Mouse (Mus musculus) megakaryocyte, embryonic 14.5 days (primary cell): ENCODE data around the gene Dicer1. TPM values are rescaled to one million over a fixed set of nuclear protein-coding genes. Genes with fewer than 3 reads are reported as not detected.

Source experiments
- H3K27me3 ChIP-seq: replicated peaks from 2 replicates; pipeline ENCODE3; 2012; ENCODE audit warnings: inconsistent platforms
- H3K36me3 ChIP-seq: replicated peaks from 2 replicates; pipeline ENCODE3; 2012; ENCODE audit warnings: low read length, inconsistent platforms, mixed read lengths
- H3K4me1 ChIP-seq: 2 replicates; pipeline ENCODE4 v1.6.1; 2012; ENCODE audit warnings: inconsistent platforms
- H3K4me3 ChIP-seq: replicated peaks from 2 replicates; pipeline ENCODE3; 2012; ENCODE audit warnings: moderate library complexity, mild to moderate bottlenecking, inconsistent platforms
- H3K9me3 ChIP-seq: 2 replicates; pipeline ENCODE4 v1.6.1; 2012; ENCODE audit warnings: inconsistent platforms
- FLI1 ChIP-seq: IDR thresholded peaks from 2 replicates; pipeline ENCODE4 v1.6.1; 2012; ENCODE audit warnings: low read length, inconsistent platforms, mixed read lengths
- GATA1 ChIP-seq: IDR thresholded peaks from 3 replicates; pipeline ENCODE4 v1.6.1; 2012; ENCODE audit warnings: mixed read lengths, low read length, inconsistent platforms, borderline replicate concordance
- polyA plus RNA-seq: library from polyadenylated mRNA; stranded (reverse); fragments of >175 nt; gene quantifications from 2 replicates; pipeline ENCODE4 v1.2.3, GENCODE M21; 2012; ENCODE audit warnings: low replicate concordance; ENCODE audit not compliant: insufficient read depth

Dicer1 gene
- 3.1 and 5.8 TPM in 2 replicates for polyA plus RNA-seq

DNA sequence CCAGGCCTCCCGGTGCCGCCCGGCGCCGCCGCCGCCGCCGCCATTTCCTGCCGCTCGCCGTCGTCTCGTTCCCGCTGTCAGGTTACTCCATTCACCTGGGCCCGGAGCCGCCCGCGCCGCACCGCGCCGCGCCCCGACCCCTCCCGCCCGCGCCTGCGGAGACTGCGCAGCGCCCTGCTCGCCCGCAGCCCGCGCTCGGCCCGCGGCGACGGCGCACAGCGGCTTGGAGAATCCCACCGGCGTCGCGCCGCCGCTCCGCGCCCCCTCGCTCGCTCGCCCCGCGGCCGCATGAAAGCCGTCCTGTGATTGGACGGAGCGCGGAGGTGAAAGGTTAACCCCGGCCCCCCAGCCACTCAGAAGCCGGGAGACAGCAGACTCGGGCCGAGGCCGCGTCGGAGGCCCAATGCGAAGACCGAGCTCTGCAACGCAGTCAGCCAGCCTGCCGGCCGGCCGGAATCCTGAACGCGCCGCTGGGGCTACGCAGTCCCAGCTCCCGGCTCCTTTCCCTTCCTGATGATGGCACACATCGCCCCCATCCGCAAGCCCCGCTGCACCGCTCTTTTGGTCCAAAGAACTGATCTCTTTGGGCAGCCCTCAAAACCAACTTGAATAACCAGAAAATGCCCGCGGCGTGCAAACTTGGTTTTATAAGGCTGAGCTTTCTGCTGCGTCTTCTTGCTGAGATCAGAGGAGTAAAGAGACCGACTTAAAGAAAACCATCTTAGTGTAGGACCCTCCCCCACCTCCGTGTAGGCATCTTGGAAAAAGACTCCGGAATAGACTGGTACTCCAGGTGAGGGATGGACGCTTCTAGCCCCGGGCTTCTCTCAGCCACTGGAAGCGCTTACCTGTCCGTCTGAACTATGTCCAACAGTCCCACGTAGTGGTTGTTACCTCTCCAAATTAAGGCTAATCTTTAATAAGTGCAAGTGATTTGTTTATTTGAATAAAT, at the start of gene Dicer1:
Gene Dicer1 (minus strand): TSS at position 139 of the 952 bp plus-strand sequence.
- Histone ChIP-seq H3K9me3 (no peaks in the 10 kb centered on the region), H3K4me1 (peaks cover 67% of the 10 kb centered on the region), H3K36me3 (peaks cover 18% of the 10 kb centered on the region), H3K27me3 (no peaks in the 10 kb centered on the region), H3K4me3 (peak within 1 kb of the TSS; percentile 95)
- no peak for TF ChIP-seq FLI1
- no peak for TF ChIP-seq GATA1

DNA sequence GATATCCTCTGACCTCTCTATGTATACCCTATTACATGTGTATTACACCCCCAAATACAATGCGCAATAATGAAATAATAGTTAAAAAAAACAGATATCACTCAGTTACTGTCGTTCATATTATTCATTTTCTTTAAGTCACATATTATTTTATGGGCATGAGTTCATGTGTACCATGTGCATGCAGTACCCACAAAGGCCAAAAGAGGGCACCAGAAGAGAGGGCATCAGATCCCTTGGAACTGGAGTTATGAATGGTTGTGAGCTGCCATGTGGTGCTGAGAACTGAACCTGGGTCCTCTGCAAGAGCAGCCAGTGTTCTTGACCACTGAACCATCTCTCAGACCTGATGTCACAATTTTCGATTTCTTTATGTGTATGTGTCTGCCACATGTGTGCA, 47.6 kb upstream of the Dicer1 start:
- Histone ChIP-seq H3K9me3 (peaks cover 33% of the 10 kb centered on the region), H3K36me3 (no peaks in the 10 kb centered on the region), H3K4me1 (no peaks in the 10 kb centered on the region), H3K4me3 (no peak overlapping the region), H3K27me3 (peaks cover 47% of the 10 kb centered on the region)
- TF ChIP-seq GATA1 (no peak), FLI1 (no peak)

DNA sequence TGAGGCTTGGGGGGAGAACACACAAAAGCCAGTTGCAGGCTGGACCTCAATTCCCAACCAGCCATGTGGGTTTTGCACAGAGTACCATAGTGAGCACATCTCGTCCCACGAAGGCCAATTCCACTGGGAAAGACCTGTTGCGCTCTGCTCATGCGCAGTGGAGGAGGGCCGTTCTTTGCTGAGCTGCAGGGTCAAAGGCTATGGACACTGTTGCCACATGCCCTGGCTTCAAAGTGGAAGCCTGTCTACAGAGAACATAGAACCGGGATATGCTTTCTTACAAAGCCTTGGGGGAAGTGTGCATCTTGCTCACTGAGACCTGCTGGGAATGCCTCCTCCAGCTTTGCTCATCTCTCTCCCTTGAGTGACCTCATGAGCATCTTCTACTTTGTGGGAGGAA, 46.2 kb upstream of the Dicer1 start:
- H3K9me3 ChIP-seq = peaks cover 33% of the 10 kb centered on the region

DNA sequence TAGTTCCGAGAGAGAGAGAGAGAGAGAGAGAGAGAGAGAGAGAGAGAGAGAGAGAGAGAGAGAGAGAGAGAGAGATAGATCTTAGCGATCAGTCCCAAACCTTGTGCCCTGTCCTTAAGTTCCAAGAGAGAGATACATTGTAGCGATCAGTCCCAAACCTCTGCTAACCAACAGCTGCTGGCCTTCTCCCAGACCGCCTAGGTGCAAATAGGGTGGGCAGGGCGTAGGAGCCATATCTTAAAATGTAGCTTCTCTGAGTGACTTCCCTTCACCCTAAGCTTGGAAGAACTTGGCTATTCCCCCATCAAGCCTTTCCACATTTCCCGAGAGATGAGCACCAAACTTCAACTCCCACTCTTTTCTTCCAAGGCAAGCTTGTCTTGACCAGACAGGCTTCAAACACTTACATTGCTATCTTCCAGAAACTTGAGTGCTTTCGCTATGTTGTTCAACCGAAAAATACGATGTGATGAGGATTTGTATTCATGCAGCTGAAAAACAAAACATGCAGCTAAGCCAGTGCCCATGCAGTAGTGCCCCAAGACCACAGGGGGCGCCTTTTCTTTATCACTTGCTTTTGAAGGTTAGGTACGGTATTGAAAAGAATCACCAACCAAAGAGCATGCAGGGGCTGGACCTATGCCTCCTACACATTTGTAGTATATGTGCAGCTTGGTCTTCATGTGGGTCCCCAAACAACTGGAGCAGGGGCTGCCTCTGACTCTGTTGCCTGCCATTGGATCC, 45.1 kb upstream of the Dicer1 start:
- TF ChIP-seq GATA1 (no peak), FLI1 (no peak)
- Histone ChIP-seq H3K4me1 (no peaks in the 10 kb centered on the region), H3K27me3 (peaks cover 53% of the 10 kb centered on the region), H3K9me3 (peaks cover 33% of the 10 kb centered on the region), H3K36me3 (no peaks in the 10 kb centered on the region), H3K4me3 (no peak overlapping the region)

More for the DNA sequence above, 46.2 kb upstream of the Dicer1 start:
- Histone ChIP-seq H3K4me1 (no peaks in the 10 kb centered on the region), H3K4me3 (no peak overlapping the region), H3K36me3 (no peaks in the 10 kb centered on the region), H3K27me3 (peaks cover 52% of the 10 kb centered on the region)
- no peak for TF ChIP-seq GATA1
- TF ChIP-seq FLI1 = no peak

DNA sequence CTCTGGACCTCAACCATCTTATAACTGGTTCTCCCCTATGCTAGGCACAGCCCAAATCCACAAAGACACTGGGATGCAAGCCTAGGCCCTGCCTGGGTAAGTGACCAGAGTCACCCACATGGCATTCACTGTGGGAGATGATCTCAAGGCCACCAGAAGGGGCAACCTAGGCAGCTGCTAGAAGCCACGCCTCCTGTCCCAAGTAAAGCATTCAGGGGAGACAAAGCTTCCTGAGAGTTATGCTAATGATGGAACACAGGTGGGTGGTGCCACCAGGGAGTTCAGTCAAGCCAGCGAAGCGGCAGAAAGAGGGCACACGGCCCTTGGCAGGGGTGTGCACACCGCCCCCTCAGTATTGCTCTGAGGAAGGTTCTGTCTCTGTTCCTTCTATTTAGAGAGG, 43.2 kb upstream of the Dicer1 start:
- Histone ChIP-seq H3K36me3 (no peaks in the 10 kb centered on the region), H3K4me3 (no peak overlapping the region), H3K4me1 (no peaks in the 10 kb centered on the region), H3K27me3 (peaks cover 53% of the 10 kb centered on the region), H3K9me3 (peaks cover 24% of the 10 kb centered on the region)
- TF ChIP-seq FLI1 (no peak), GATA1 (no peak)

DNA sequence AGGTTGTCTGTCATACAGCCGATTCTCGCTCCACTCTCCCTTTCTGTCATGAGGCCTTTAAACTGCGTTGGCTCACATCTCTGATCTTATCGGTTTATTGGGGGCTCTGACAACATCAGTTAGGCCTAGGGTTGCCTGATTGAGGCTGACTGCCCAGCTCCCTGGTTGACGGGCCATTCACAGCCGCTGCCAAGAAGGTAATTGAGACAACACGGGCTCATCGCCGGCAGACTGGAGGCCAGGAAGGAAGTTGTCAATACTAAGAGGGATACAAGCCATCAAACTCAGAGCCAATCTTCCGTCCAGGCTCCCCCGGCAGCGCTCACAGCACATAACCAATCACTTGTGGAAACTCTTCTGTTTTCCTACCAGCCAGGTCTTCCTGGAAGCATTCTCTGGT, 41.7 kb upstream of the Dicer1 start:
- no peak for TF ChIP-seq FLI1
- TF ChIP-seq GATA1 = no peak
- peaks cover 58% of the 10 kb centered on the region for H3K27me3 ChIP-seq
- no peak overlapping the region for H3K4me3 ChIP-seq
- no peaks in the 10 kb centered on the region for H3K4me1 ChIP-seq
- peaks cover 14% of the 10 kb centered on the region for H3K9me3 ChIP-seq
- H3K36me3 ChIP-seq = no peaks in the 10 kb centered on the region

DNA sequence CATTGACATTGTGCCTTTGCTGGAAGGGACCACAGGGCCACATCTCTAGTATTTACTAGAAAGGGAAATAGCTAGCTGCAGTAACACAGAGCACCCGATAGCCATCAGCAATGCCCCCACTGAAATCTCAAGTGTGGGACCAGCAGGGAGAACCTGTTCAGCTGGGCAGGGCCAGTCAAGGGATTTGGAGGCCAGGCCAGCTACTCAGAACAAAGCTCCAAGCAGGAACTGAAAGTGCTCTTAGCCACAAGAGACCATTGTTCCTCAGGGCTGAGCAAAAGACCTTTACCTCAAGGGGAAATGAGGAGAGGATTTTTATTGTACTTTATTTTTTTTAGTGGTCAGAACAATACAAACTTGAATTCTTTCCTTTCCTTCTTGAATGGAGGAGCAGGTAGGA, 25.9 kb upstream of the Dicer1 start:
- Histone ChIP-seq H3K36me3 (no peaks in the 10 kb centered on the region), H3K9me3 (no peaks in the 10 kb centered on the region; the same call in 1 of the 2 replicates), H3K4me3 (no peak overlapping the region), H3K27me3 (peaks cover 83% of the 10 kb centered on the region), H3K4me1 (no peaks in the 10 kb centered on the region)
- no peak for TF ChIP-seq GATA1
- no peak for TF ChIP-seq FLI1

DNA sequence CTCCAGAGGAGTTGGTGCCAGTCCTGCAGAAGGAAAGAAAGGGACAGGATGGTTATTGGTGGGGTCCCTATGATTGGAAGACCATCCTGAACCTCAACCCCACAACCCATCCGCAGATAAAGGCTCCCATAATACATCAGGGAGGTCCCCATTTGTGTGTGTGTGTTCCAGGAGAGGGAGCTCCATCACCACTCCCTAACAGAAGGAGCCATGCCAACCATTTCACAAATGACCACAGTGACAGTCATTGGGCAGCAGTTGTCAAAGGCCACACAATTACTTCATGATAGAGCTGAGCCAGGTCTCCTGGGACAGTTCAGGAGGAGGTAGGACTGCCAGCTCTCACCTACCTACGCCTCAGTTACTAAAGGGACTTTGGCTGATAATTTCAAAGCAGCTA, 20.2 kb upstream of the Dicer1 start:
- no peaks in the 10 kb centered on the region for H3K36me3 ChIP-seq
- no peak for TF ChIP-seq FLI1
- TF ChIP-seq GATA1 = no peak
- no peaks in the 10 kb centered on the region for H3K9me3 ChIP-seq
- peaks cover 10% of the 10 kb centered on the region for H3K4me1 ChIP-seq
- H3K27me3 ChIP-seq = peaks cover 83% of the 10 kb centered on the region
- H3K4me3 ChIP-seq = no peak overlapping the region

DNA sequence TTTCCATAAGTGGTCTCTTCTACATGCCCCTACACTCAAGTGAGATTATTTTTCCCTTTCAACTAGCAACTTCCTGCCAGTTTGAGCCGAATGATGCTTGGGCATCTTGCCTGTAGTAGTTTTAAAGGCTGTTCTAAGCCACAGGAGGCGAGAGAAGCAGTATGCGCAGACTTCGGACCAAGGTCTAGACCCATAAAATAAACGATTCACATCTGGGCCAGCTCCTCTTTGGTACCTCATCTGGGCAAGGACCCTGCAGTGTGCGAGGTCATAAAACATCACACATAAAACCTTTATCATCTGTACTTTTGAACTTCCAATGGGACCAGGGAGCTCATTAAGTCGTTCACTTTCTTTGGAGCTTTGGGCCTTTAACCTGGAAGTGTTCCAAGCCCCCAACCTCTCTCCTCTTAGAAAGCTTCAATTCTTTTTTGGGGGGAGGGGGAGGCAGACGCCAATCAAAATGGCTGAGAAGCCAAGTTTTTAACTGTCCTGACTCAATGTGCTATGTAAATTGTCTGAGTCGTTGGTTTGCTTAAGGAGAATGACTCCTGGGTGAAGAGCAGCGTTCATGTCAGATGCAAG, 17.5 kb upstream of the Dicer1 start:
- H3K27me3 ChIP-seq = peaks cover 86% of the 10 kb centered on the region
- H3K36me3 ChIP-seq = no peaks in the 10 kb centered on the region
- TF ChIP-seq GATA1 (no peak), FLI1 (no peak)
- no peak overlapping the region for H3K4me3 ChIP-seq
- peaks cover 32% of the 10 kb centered on the region for H3K4me1 ChIP-seq
- H3K9me3 ChIP-seq = no peaks in the 10 kb centered on the region

DNA sequence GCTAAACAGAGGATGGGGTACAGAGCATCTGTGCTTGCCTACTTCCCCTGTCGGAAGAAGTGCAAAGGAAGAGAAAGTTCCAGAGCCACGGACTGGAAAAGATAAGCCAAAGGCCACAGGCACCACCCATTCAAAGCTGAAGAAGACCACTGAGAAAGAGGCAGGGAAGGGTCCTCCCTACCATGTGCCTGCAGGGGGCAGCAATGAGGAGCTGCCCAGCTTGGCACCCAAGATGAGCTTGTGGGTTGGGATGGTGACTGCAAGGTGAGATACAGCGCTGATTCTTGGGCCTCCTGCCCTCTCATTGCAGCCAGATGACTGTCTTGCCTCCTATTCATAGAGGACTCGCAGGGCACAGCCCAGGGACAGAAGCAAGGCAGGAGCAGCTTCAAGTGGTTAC, 15.4 kb upstream of the Dicer1 start:
- H3K4me1 ChIP-seq = peaks cover 32% of the 10 kb centered on the region
- H3K4me3 ChIP-seq = no peak overlapping the region
- H3K36me3 ChIP-seq = no peaks in the 10 kb centered on the region
- H3K9me3 ChIP-seq = no peaks in the 10 kb centered on the region
- TF ChIP-seq GATA1 (no peak), FLI1 (no peak)
- H3K27me3 ChIP-seq = peaks cover 83% of the 10 kb centered on the region
